Mouse (Mus musculus): ENCODE measurements around the gene Smurf1. TPM values are rescaled to one million over a fixed set of nuclear protein-coding genes. Genes with fewer than 3 reads are reported as not detected.
A peak's percentile ranks its signal among the peaks of the same experiment; 100 is the strongest.

Gene Smurf1
- total RNA-seq (2021), result 17.2 and 19.4 TPM in 2 replicates
- long read RNA-seq, experiment 1, full-length matches to known transcripts, result 13 of 24 reads
- long read RNA-seq, experiment 1, partial matches to known transcripts, result 4 of 24 reads
- long read RNA-seq, experiment 1, other reads (novel, unspliced or antisense), result 7 of 24 reads
- long read RNA-seq, experiment 2, full-length matches to known transcripts, result 10 of 14 reads
- long read RNA-seq, experiment 2, partial matches to known transcripts, result 1 of 14 reads
- long read RNA-seq, experiment 2, other reads (novel, unspliced or antisense), result 3 of 14 reads

DNA sequence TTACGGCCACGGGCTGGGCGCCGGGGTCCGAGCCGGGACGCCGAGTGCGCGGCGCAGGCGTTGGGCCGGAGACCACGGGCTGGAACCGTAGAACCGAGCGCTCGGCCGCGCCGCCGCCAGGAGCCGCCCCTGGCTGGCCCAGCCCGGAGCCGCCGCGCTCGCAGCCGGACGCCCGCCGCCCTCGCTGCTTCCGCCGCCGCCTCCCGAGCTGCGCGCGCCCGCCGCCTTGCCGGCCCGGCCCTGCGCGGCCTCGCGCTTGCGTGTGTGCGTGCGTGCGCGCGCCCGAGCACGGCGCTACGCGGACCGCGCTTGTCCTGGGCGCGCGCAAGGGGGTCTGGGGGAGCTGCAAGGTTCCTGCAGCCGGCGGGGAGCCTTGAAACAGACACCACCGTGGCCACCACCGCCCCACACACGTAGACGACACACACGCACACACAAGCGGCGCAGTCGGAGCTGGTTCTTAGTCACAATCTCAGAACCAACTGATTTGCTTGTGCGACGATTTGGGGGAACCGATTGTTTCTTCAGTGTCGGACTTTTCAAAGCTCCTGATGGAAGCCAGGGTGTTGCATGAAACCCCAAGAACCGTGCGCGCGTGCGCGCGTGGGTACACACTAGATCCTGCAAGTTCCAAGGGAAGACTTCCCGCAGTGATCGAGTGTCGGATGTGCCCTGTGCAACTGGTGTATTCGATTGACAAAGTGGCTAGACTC is at the start of gene Smurf1:
Smurf1 (minus strand) TSS at position 209 of the 713 bp plus-strand sequence.
- DNase-seq, result peak; percentile 93

DNA sequence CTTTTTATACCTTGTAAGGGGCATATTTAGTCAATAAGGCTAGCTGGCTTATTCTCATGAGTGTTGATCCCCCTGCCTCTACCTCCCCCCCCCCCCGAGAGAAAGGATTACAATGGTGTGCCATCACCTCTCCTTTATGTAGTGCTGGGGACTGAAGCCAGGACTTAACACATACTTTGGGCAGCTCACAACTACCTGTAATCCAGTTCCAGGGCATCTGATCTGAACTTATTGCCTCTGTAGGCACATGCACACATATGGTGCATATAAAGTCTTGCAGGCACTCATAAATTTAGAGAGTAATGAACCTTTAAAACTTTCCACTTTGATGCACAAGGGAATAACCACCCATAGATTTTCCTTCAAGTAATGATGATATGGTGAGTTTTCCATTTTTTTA is 48.6 kb upstream of the Smurf1 start:
- DNase-seq, result no peak

DNA sequence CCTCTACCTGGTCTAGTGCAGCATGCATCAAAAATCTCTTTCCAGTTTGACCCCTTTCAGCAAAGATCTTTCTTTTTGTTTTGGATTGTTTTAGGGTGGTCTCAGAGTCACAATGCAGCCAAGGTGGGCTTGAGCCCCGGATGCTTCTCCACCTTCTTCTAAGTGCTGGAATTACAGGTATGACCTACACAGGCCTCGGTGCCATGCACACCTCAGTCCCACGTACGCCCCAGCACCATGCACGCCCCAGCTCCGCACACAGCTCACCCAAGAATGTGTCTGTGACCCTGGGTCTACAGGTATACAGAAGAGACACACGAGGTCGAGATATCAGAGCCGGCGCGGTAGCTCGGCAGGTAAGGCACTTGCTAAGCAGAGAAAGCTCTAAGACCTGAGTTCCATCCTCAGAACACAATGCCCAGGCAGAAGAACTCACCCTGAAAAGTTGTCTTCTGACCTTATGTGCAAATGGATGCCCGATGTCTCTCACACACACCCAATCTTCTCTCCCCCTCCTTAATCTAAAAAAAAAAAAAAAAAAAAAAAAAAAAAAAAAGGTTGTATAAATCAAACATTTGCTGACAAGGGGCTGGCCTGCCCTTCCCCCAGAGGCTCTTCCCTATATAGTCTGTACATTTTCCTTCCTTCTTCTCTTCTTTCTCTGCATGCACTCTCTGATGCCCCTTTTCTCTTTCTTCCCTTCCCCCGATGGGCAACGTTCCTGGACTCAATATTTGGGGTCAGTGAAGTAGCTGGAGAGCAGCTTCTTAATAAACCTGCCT is 43.4 kb upstream of the Smurf1 start:
- DNase-seq, result no peak

DNA sequence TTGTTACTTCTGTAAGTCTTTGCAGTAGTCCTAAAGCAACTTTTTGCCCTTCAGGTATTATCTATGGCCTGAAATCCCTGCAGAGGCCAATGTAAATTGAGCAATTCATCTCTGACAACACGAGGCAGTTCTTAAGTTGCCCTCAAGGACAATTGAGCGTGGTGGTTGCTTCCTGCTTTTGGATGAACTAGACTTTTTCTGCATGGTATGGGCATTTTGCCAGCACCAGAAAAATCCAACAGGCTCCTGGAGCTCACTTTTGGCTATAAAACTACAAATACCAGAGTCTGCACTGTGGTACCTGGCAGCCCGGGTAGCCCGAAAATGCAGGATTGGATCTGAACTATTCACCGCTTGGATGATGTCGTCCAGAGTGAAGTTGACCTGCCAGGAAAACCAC is 39.9 kb upstream of the Smurf1 start:
- peak; percentile 56 for DNase-seq

DNA sequence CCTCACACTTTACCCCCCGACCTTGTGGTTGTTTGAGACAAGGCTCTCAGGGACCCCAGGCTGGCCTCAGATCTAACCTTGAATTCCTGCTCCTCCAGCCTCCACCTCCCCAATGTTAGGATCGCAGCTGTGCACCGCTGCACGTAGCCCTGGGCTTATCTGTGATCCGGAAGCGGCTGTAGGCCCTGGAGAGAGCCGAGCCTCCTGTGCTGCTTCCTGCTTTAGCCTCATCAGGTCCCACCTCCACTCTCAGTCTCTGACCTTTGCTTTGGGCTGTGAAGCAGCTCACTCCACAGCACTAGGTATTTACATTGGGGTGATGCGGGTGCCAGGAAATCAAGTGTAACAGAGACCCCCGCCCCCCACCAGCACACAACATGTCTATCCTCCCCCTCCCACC is 38.8 kb upstream of the Smurf1 start:
- DNase-seq, result no peak

DNA sequence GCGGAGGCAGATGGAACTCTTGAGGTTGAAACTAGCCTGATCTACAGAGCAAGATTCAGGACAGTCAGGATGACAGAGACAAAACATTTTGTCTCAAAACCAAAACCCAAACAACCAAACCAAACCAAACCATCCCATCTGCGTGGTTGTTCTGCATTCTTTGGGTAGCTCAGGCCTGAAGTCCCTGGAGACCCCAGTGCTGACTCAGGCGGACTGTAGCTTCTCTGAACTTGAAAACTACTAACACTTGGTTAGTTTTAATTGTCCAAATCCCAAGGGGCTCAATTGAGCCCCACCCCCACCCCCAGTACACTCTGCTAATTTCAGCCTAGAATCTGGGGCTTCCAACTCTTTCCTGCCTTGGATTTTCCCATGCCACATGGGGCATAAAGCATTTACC is 37.7 kb upstream of the Smurf1 start:
- no peak for DNase-seq

DNA sequence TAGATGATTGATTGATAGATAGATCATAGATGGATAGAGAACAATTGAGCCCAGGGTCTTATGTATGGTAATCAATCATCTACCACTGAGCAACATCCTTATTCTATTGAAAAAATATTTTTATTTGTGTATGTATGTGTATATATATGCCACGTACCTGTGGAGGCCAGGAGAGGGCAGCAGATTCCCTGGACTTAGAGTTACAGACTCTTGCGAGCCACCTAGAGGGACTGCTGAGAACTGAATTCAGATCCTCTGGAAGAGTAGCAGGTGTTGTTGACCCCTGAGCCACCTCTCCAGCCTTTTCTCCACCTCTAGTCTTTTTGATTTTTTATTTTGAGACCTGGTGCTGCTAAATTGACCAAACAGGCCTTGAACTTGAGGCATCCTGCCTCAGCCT is 32.8 kb upstream of the Smurf1 start:
- DNase-seq, result no peak

DNA sequence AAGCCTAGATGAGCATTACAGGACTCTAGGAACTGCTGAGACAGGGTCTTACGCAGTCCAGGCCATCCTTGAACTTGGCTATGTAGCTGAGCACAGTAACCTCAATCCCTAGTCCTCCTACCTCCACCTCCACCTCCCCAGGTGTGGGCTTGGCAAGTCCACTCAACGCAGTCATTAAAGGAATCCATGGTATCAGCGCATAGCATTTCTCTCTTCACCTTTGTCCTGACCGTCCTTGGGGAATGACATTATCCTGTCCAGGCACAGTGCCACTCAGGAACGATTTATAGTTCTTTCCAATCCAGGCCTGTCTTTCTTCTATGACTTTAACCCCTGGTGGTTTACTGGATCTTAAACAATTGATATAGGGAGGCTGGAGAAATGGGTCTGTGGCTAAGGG is 24.8 kb upstream of the Smurf1 start:
- DNase-seq, result no peak

DNA sequence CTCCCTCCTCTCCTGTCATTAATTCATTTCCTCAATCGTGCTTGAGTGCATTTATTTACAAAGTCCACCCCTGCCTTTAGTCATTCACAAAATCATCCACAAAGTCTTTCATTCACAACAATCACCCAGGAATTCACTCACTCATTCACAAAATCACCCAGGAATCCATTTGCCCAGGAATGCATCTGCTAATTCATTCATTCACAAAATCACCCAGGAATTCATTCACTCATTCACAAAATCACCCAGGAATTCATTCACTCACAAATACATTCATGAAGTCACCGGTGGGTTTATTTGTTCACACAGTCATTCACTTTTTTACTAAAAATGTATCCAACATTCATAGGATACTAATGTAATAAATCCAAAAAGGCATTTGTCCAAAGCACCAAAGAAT is 24.4 kb upstream of the Smurf1 start:
- DNase-seq, result no peak

DNA sequence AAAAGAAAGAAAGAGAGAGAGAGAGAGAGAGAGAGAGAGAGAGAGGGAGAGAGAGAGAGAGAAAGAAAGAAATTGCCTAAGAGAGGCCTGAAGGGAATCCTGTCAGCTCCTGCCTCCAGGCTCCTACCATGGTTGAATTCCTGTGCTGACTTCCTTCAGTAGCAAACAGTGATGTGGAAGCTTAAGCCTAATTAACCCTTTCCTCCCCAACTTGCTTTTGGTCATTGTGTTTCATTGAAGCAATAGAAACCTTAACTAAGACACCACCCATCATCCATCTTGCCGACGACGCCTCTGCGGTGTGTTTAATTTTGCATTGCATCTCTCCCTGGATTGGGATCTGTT is 23.4 kb upstream of the Smurf1 start:
- DNase-seq, result no peak

DNA sequence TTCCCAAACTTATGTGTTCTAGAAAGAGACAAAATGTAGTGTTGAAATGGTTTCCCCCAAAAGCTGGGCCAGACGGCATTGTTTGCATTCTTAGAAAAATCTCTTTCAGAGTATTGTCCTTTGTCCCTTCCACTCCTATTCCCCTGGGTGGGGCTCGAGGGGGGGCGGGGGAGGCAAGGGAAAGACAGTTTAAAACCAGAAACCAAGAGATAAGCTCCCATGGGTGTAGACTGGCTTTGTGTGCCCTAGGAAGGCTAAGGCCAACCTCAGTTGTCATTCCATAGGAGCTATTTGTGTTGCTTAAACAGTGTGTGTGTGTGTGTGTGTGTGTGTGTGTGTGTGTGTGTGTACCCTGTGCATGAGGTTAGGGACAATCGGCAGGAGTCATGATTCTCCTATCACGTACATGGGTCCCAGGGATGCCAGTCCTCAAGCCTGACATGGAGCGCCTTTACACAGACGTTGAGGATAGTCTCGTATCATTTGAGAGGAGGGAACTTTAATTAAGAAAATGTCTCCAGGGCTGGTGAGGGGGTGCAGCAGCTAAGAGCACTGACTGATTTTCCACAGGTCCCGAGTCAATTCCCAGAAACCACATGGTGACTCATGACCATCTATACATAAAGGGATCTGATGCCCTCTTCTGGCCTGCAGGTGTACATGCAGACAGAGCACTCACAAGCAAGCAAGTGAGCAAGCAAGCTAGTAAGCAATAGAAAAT is 22.9 kb upstream of the Smurf1 start:
- DNase-seq, result peak; percentile 46

DNA sequence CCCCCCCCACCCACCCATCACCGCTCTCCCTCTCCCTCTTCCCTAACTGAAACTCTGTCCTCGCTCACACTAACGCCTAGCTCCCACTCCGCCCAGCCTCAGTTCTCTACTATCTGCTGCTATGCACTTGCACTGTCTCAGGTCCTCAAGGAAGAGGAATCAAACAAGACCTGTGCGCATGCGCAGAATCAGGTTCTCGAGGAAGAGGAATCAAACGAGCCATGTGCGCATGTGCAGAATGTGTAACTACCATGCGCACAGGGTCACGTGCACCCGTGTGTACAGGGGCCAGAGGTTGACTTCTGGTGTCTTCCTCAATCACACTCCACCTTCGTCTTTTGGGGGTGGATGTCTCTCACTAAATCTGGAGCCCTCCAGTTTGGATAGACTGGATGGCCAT is 21.9 kb upstream of the Smurf1 start:
- no peak for DNase-seq

DNA sequence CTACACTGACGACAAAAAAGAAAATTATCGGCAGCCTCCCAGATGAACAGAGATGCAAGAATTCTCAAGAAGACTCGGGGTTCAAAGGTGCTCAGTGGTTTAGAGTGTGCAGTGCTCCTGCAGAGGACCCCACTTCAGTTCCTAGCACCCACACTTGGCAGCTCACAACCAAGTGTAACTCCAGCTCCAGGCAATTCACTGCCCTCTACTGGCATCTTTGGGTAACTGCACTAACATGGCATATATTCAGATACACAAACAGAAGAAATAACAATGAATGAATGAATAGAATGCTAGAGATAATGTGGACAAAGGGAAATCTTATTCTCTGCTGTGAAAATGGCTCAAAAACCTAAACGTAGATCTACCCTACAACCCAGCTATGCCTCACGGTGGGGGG is 19.2 kb upstream of the Smurf1 start:
- no peak for DNase-seq

DNA sequence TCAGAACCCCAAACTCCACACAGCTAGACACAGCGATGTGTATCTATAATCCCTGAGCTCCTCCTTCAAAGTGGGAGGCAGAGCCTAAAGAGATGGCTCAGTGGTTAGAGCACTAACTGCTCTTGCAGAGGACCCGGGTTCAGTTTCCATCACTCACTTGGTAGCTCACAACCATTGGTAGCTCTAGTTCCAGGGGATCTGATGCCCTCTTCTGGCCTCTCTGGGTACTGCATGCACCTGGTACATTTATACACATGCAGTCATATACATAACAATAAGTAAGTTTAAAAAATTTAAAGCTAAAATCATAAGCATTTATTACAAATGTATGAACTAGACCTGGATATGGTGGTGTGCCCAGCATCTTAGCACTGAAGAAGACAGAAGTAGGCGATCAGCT is 17.6 kb upstream of the Smurf1 start:
- no peak for DNase-seq

DNA sequence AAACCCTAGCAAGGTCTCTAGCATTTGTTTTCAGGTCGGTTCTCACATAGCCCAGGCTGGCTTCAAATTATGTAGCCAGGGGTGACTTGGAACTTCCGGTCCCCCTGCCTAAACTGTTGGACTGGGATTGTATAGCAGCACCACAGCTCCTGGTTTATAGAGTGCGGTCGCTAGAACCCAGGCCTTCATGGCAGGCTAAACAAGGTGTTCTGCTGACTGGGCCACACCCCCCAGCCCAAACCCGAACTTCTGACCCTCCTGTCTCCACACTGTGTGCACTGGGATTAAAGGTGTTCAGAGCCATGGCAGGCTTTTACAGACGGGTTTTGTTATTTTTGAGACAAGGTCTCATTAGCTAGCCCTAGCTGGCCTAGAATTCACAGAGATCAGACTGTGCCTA is 13.5 kb upstream of the Smurf1 start:
- DNase-seq, result no peak

DNA sequence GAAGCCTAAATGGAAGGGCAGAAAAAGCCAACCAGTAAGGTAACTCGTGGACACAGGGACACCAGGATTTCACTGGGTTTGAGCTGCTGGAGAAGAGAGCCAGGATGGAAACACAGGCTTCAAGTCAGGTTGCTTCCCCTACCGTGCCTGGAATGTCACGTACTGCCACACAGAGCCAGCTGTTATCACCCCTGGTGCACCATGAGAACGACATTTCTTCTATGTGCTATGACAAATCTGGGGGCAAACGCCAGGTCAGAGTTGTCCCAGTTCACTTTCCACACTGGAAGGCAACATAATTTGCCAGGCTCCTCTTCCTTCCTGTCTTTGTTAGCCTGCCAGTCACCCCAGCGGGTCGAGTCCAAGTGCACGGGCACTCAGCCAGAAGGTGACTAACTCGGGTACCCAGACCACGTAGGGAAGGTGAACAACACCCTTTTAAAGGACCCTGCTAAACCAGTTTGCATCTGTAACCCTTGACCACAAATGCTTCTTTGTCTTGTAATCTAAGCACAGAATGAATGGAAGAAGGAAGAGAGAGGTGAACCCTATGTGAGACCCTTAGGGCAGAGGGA is 13.0 kb upstream of the Smurf1 start:
- peak; percentile 75 for DNase-seq

DNA sequence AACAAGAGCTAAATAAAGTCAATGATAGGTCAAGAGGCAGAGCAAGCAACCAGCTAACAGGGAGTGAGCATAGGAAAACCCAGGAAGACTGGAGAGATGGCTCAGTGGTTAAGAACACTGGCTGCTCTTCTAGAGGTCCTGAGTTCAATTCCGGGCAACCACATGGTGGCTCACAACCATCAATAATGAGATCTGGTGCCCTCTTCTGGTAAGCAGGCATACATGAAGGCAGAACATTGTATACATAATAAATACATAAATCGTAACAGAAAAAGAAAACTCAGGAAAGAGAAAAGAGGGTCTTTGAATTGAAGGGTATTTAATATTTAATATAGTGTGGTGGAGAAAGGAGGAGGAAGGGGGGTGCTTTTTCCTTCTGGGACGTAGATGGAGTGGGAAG is 5.6 kb upstream of the Smurf1 start:
- no peak for DNase-seq

DNA sequence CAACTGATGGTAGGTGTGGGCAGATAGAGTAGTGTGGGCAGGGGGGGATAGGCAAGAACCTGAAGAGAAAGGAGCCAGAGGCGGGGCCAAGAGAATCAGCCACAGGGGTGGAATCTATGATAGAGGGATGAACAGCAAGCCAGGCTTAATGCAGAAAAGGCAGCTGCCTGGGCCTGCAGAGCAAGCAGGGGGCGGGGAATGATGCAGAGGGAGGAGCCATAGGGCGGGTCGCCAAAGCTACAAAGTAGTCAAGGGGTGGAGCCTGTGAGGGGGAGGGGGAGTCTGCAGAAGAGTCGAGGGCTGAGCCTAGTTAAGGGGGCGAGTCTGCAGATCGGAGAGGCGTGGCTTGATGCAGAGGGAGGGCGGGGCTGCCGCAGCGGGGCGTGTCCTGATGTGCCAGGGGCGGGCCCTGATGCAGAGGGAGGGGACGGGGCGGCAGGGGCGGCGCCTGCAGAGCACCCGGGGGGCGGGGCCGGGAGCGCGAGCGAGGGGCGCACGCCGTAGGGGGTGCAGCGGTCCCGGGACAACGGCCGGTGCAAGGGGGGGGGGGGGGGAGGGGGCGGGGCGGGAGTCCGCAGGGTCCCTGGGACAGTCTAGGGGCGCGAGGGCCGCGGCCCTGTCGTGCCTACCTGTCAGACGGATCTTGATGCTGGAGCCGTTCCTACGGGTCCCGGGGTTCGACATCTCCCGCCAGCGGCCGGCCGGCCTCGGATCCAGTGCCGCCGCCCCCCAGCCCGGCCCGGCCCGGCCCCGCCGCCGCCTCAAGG is 592 bp downstream of the Smurf1 start:
- DNase-seq, result peak; percentile 96

DNA sequence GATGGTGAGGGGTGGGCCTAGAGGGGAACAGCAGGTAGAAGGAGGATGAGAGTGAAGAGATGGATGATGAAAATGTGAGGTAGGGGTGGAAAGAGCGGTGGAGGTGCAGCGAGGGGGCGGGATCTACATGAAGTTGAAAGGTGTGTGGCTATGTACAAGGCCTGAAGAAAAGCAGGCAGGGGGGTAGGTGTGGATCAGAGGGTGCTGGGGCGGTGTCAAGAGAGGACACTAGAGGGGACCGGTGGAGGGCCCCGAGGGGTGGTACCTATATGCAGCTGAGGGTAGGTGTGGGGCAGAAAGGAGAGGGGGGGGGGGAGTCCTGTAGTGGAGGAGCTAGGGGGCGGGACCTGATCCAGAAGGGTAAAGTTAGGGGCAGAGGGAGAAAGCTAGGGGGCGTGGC is 1.2 kb downstream of the Smurf1 start:
- DNase-seq, result peak; percentile 18

DNA sequence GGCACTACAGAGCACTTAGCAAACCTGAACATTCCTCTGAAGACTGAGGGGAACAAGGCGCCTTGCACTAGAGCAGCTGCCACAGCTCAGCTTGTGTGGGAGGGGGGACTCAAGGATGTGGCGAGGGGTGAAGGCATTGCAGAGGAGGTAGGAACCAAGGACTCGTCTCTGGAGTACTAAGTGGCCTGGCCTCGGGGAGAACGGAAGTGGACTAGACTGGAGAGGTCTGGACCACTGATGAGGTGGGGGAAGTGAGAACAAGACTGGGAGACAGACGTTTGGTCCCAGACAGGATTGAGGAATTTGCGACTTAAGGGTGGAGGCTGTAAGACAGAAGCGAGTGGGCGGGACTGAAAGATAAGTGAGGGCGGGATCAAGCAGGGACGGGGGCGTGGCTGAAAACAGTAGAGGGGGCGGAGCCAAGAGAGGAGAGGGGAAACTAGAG is 1.8 kb downstream of the Smurf1 start:
- DNase-seq, result peak; percentile 75

DNA sequence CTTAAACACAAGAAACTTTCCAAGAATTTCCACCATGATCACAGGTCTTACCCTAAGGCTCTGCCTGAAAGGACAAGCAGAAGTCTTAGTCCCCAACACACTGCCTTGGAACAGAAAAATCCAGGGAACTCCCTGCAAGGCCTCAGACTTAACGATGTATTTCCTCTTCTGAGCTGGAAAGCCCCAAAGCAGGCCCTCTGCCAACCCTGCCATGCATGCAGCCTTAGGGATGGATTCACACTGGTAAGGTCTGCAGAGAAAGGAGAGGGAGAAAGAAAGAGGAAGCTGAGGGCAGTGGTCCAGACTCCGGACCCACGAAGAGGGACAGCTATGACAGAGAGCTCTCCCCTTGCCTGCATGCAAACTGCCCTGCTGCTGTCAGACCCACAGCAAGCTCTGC is 2.2 kb downstream of the Smurf1 start:
- DNase-seq, result peak; percentile 29

DNA sequence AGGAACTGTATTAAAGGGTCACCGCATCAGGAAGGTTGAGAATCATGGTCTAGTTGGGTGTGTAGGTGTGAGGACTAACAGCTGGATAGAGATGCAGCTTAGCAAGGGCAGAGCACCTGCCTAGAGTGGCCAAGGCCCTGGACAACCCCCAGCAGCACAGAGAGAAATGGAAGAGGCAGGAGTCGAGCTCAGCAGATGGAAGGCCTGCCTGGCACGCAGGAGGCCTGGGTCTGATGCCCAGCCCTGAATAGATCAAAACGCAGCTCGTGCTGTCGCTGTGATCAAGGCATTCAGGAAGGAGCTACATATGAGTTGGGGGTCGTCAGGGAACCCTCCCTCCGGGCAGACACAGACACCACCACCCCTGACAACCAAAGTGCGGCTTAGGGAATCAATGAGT is 7.4 kb downstream of the Smurf1 start:
- DNase-seq, result no peak

Measured in adrenal gland, postnatal 14 days (tissue).